Mouse (Mus musculus): ENCODE measurements around the gene Hcfc1. TPM values are rescaled to one million over a fixed set of nuclear protein-coding genes. Genes with fewer than 3 reads are reported as not detected.

Gene Hcfc1
- polyA plus RNA-seq, 1 experiment from 2014 or later = 88.4 TPM

DNA sequence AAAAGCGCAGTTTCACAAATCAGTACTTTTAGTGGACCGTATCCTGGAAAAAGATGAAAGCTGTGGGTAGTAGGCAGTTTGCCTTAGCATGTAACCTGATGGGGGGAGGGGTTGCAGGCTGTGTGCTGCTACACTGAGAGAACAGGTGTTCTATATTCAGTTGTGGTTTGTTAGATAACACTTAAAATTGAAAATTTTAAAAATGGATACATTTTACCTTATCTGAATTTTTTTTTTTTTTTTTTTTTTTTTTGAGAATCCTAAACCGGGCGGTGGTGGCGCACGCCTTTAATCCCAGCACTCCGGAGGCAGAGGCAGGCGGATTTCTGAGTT lies 43.6 kb downstream of the Hcfc1 start:
- peaks cover 28% of the 10 kb centered on the region for H3K36me3 ChIP-seq
- WGBS = 77% methylated on average over 8 of the region's 8 CpGs
- no peaks in the 10 kb centered on the region for H3K9me3 ChIP-seq (replicated peaks)
- H3K4me3 ChIP-seq = peak overlapping the region; percentile 62
- H3K27me3 ChIP-seq (ENCODE audit: low read depth, poor library complexity, severe bottlenecking) = peaks cover 39% of the 10 kb centered on the region
- H3K27ac ChIP-seq = peak overlapping the region; percentile 88
- H3K4me1 ChIP-seq = 0 out of 2 replicates have a peak, but pooled peaks cover 4% of the 10 kb centered on the region
- DNase-seq (ENCODE audit: low spot score) = no peak

DNA sequence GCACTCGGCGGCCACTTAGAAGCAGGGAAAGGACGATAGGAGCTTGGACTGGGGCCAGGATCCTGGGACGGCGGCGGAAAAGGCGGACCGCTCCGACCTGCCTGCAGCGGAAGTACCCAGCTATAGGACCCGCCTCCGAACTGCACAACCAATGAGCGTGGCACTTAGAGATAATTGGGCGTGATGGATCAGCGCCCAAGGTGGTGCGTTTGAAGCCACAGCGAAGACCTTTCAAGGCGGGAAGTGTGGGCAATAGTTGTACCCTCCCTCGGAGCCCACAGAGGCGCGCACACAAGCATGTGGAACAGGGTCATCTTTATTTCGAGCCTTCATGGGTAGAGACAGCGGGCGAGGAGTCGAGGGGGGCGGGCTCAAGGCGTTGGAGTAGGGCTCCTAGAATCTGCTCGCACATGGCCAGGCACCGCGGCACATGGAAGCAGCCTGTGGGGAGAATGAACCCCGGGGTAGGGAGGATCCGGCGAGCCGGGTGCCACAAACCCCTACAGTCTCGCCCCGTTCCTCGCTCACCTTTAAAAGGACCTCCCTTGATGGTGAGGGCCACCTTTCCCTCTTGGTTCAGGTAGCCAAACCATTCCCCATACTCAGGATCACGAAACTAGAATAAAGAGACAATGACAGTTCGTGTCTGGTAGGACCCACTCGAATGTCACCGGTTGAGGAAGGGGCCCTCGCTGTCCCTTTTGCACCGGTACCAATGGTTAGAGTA lies 44.2 kb downstream of the Hcfc1 start, which contains the start of the genes Arhgap4 and Naa10:
Gene Arhgap4 (minus strand): TSS at position 48 of the 727 bp plus-strand sequence.
Gene Naa10 (minus strand): TSS at position 122 of the 727 bp plus-strand sequence.
- Histone ChIP-seq H3K4me3 (peak within 1 kb of the TSS; percentile 62), H3K27me3 (ENCODE audit: low read depth, poor library complexity, severe bottlenecking) (peaks cover 45% of the 10 kb centered on the region), H3K36me3 (peaks cover 33% of the 10 kb centered on the region), H3K27ac (peak within 1 kb of the TSS; percentile 88), H3K4me1 (0 out of 2 replicates have a peak, but pooled peaks cover 4% of the 10 kb centered on the region), H3K9me3 (replicated peaks) (no peaks in the 10 kb centered on the region)
- peak; percentile 81 for DNase-seq (ENCODE audit: low spot score)
- WGBS = 12% methylated on average over 43 of the region's 43 CpGs

DNA sequence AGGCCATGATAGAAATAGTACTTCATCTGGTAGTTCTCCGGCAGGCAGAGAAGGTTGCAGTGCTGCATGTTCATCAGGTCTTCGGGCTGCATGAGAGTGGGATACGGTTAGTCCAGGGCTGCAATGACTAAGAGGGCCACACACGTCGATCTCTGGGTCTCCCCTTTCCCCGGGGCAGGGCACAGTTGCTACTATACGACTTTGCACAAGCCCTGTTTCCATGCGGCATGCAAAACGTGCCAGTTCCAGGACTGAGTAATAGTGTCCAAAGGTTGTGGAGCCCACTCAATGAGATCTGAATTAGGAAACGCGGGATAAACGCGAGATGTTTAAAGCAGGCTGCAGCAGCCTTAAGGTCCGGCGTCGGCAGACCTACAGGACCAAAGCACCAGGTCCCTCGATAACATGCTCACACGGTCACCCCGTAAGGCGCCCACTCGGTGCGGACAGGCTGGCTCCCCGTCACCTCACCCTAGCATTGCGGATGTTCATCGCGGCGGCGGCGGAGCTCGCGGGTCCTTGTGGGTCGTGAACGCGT lies 44.8 kb downstream of the Hcfc1 start:
- H3K4me1 ChIP-seq = 0 out of 2 replicates have a peak, but pooled peaks cover 4% of the 10 kb centered on the region
- peak; percentile 34 for DNase-seq (ENCODE audit: low spot score)
- peaks cover 47% of the 10 kb centered on the region for H3K27me3 ChIP-seq (ENCODE audit: low read depth, poor library complexity, severe bottlenecking)
- H3K36me3 ChIP-seq = peaks cover 37% of the 10 kb centered on the region
- H3K27ac ChIP-seq = peak overlapping the region; percentile 88
- H3K4me3 ChIP-seq = peak overlapping the region; percentile 62
- WGBS = 19% methylated on average over 34 of the region's 34 CpGs
- no peaks in the 10 kb centered on the region for H3K9me3 ChIP-seq (replicated peaks)

DNA sequence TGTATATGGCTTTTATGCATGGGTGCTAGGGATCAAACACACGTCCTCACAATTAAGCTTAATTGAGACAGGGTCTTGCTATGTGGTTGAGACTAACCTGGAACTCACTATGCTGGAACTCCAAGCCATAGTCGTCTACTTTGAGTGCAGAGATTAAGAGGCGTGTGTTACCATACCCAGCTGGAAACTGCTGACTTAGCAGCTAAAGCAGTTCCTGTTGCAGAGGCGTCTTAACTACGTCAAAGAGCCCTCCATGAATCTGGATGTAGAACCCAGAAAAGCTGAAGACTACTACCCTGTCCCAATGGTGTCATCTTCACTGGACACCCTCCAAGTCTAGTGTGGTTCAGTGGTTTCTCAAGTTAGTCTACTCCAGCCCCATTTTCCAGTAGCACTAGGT lies 47.5 kb downstream of the Hcfc1 start:
- no peaks in the 10 kb centered on the region for H3K9me3 ChIP-seq (replicated peaks)
- peaks cover 53% of the 10 kb centered on the region for H3K27me3 ChIP-seq (ENCODE audit: low read depth, poor library complexity, severe bottlenecking)
- DNase-seq (ENCODE audit: low spot score) = no peak
- WGBS = 91% methylated on average over 5 of the region's 5 CpGs
- H3K4me1 ChIP-seq = 0 out of 2 replicates have a peak, but pooled peaks cover 4% of the 10 kb centered on the region
- peaks cover 37% of the 10 kb centered on the region for H3K36me3 ChIP-seq
- H3K4me3 ChIP-seq = no peak overlapping the region
- H3K27ac ChIP-seq = no peak overlapping the region

DNA sequence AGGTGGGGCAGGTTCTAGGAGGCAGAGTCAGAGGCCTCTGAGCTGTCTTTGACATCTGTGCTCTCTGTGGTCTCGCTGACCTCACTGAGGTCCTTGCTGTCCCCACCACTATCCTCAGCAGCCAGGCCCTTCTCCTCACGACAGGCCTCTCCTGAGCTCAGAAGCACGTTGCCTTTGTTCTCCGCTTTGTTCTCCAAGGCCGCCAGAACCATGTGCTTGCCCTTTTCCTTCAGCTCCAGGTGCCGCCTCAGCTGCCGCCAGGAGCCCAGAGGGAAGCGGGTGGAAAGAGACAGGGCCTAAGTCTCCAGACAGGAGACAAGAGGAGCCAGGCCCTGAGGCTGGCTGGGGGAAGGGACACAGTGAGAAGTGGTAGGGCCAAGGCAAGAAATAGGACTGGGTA lies 49.2 kb downstream of the Hcfc1 start:
- 90% methylated on average over 8 of the region's 8 CpGs for WGBS
- Histone ChIP-seq H3K4me1 (0 out of 2 replicates have a peak, but pooled peaks cover 4% of the 10 kb centered on the region), H3K4me3 (no peak overlapping the region), H3K36me3 (peaks cover 37% of the 10 kb centered on the region), H3K9me3 (replicated peaks) (no peaks in the 10 kb centered on the region), H3K27ac (no peak overlapping the region), H3K27me3 (ENCODE audit: low read depth, poor library complexity, severe bottlenecking) (peaks cover 52% of the 10 kb centered on the region)
- DNase-seq (ENCODE audit: low spot score) = no peak

DNA sequence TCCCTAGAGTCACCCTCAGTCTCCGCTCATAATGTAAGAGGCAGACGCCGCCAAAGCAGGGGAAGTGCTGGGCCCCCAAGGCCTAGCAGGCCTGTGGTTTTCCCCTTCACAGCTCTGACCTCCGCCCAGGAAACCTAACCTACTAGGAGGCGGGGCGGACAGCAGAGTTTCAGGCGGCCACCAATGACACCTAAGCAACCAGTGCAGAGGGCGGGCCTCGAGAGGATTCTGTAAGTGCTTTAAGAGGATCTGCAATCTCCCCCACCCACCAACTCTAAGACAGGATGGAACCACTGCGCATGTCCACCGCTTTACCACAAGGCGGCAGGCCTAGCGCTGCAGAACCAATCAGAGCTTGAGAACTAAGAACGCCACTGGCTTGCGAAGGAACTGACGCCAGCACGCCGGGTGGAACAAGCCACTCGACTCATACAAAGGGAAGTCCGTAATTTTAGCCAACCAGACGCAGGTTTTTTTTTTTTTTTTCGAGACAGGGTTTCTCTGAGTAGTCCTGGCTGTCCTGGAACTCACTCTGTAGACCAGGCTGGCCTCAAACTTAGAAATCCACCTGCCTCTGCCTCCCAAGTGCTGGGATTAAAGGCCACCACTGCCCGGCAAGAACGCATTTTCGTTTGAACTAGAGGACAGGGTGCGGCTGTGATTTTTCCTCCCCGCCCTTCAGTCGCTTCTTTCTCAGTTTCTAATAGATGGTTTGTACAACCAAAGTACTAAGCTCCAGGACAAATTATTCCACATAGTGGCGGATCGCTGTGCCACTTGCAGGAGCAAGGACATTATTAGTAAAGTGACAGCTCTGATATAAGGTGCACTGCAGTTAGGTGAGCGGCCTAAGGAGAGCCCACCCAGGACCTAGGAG lies 51.1 kb downstream of the Hcfc1 start:
- Histone ChIP-seq H3K4me1 (peaks cover 6% of the 10 kb centered on the region), H3K4me3 (peak overlapping the region; percentile 28), H3K27me3 (ENCODE audit: low read depth, poor library complexity, severe bottlenecking) (peaks cover 58% of the 10 kb centered on the region), H3K27ac (peak overlapping the region; percentile 56; the same call in 1 of the 2 replicates), H3K9me3 (replicated peaks) (no peaks in the 10 kb centered on the region), H3K36me3 (peaks cover 35% of the 10 kb centered on the region)
- 22% methylated on average over 31 of the region's 31 CpGs for WGBS
- DNase-seq (ENCODE audit: low spot score) = peak; percentile 83

DNA sequence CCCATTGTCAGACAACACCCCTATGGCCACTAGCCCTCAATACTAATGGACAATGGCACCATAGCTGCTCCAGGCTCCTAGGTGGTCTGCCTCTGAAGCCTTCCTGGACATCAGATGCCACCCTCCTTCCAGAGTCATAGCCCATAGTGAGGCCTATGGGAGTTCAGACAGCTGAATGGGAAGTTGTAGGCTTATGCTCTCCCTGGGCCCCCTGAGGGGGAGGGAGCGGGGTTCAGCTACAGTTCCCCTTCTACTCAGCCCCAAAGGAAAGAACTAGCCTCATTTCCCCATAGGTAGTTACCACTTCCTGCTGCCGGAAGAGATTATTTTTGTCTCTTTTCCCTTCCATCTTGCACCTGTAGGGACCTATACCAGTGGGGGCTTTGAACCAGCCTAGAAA lies 54.6 kb downstream of the Hcfc1 start:
- no peaks in the 10 kb centered on the region for H3K9me3 ChIP-seq (replicated peaks)
- peaks cover 51% of the 10 kb centered on the region for H3K27me3 ChIP-seq (ENCODE audit: low read depth, poor library complexity, severe bottlenecking)
- 79% methylated on average over 2 of the region's 2 CpGs for WGBS
- H3K4me1 ChIP-seq = peaks cover 6% of the 10 kb centered on the region
- no peak for DNase-seq (ENCODE audit: low spot score)
- H3K27ac ChIP-seq = no peak overlapping the region
- 0 out of 2 replicates have a peak, but pooled peaks cover under 1% of the 10 kb centered on the region for H3K36me3 ChIP-seq
- H3K4me3 ChIP-seq = no peak overlapping the region

DNA sequence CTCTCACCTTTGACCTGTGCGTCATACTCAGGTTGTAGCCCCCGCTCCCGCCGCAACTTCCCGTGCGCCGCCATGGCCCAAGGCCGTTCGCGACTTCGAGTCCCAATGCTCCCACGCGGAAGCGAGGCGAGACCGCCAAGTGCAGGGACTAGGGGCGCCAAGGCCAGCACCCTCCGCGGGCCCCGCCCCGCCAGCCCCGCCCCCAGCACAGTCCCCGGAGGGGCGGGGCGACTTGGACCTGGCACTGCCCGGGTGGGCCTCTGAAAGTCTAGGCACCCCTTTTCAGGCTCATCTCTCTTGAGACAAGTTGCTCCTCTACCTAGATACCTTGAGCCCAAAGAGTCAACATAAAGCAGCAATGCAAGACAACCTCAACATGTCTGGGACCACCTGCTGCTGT lies 55.0 kb downstream of the Hcfc1 start:
- H3K27ac ChIP-seq = no peak overlapping the region
- H3K9me3 ChIP-seq (replicated peaks) = no peaks in the 10 kb centered on the region
- peak overlapping the region; percentile 37 for H3K4me3 ChIP-seq
- 14% methylated on average over 26 of the region's 26 CpGs for WGBS
- H3K4me1 ChIP-seq = peaks cover 6% of the 10 kb centered on the region
- H3K36me3 ChIP-seq = no peaks in the 10 kb centered on the region
- peaks cover 55% of the 10 kb centered on the region for H3K27me3 ChIP-seq (ENCODE audit: low read depth, poor library complexity, severe bottlenecking)
- DNase-seq (ENCODE audit: low spot score) = no peak

DNA sequence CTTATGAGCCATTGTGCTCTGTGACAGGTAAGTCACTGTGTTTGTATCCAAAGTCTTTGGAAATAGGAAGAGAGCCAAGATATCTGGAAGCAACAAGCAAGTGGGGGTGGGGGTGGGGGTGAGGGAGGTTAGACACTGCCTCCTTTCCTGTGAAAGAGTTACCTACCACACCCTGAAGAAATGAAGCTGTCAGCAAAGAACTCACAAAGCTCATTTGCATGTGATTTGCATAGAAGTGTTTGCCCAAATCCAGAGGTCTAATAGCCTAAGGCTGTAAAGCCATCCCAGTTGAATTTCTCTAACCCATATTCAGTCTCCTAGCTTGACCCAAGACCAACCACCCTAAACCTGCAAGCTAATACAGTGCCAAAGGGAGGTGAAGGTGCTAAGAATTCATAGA lies 55.7 kb downstream of the Hcfc1 start:
- peaks cover 6% of the 10 kb centered on the region for H3K4me1 ChIP-seq
- H3K9me3 ChIP-seq (replicated peaks) = no peaks in the 10 kb centered on the region
- H3K4me3 ChIP-seq = no peak overlapping the region
- DNase-seq (ENCODE audit: low spot score) = no peak
- no peak overlapping the region for H3K27ac ChIP-seq
- no peaks in the 10 kb centered on the region for H3K36me3 ChIP-seq
- H3K27me3 ChIP-seq (ENCODE audit: low read depth, poor library complexity, severe bottlenecking) = peaks cover 61% of the 10 kb centered on the region

DNA sequence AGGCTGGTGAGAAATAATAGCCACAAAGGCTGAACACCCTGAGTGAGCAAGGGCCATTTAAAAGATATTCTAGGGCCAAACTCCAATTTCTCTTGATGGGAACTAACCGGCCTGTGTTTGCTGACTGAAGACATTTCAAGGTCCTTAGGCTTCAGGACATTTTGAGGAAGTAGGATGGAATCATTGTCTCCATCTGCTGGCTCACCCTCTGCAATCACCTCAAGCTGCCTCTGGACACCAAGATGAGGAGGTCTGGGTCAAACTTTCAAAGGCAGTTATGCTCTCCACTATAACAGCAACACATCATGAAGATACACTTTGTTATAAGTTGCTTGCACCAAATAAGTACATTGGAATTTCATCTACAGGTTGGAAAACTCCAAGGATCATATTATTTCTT lies 56.1 kb downstream of the Hcfc1 start:
- Histone ChIP-seq H3K27me3 (ENCODE audit: low read depth, poor library complexity, severe bottlenecking) (peaks cover 64% of the 10 kb centered on the region), H3K4me1 (peaks cover 6% of the 10 kb centered on the region), H3K9me3 (replicated peaks) (no peaks in the 10 kb centered on the region), H3K36me3 (no peaks in the 10 kb centered on the region), H3K27ac (no peak overlapping the region), H3K4me3 (no peak overlapping the region)
- WGBS = 100% methylated on average over 1 of the region's 1 CpGs
- no peak for DNase-seq (ENCODE audit: low spot score)

DNA sequence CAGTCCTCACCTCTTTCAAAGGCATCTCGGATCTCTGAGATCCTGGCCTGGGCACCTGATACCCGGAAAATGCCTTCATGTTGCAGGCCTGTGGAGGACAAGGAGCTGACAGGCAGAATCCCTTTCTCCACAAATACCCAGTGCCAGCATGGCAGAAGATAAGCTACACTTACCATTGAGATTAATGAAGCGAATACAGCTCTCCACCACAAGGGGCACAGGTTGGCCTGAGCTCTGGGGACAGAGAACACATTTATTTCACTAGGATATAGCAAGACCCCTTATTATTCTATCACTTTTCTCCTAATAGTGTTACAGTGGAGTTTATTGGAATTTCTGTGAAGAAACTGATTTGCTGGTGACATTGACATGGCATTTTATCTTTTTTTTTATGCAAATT lies 68.2 kb downstream of the Hcfc1 start:
- 71% methylated on average over 3 of the region's 3 CpGs for WGBS
- Histone ChIP-seq H3K4me1 (no peaks in the 10 kb centered on the region), H3K27ac (no peak overlapping the region), H3K4me3 (no peak overlapping the region), H3K36me3 (no peaks in the 10 kb centered on the region), H3K27me3 (ENCODE audit: low read depth, poor library complexity, severe bottlenecking) (peaks cover 61% of the 10 kb centered on the region), H3K9me3 (replicated peaks) (no peaks in the 10 kb centered on the region)
- no peak for DNase-seq (ENCODE audit: low spot score)

DNA sequence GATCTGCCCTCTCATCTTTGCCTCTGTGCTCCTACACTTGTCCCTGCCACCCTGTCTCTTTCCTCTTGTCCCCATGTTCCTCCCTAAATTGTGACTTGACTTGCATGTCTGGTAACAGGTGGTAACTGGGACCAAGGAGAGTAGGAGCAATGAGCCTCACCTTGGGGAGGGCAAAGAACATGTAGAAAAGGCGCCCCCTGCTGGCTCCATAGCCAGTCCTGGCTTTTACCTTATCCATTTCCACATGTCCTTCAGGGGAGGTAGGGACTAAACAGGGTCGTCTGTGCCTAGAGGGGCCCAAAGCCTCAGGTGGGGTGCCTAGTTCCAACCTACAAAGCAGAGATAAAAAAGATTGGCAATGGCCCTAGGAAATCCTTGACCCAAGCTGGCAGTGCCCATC lies 70.4 kb downstream of the Hcfc1 start, which contains the start of gene L1cam:
Gene L1cam (minus strand): TSS at position 387 of the 400 bp plus-strand sequence.
- no peaks in the 10 kb centered on the region for H3K36me3 ChIP-seq
- peaks cover 78% of the 10 kb centered on the region for H3K27me3 ChIP-seq (ENCODE audit: low read depth, poor library complexity, severe bottlenecking)
- WGBS = 13% methylated on average over 2 of the region's 2 CpGs
- peak; percentile 60 for DNase-seq (ENCODE audit: low spot score)
- no peak within 1 kb of the TSS for H3K4me3 ChIP-seq
- no peak within 1 kb of the TSS for H3K27ac ChIP-seq
- H3K9me3 ChIP-seq (replicated peaks) = no peaks in the 10 kb centered on the region
- H3K4me1 ChIP-seq = no peaks in the 10 kb centered on the region

DNA sequence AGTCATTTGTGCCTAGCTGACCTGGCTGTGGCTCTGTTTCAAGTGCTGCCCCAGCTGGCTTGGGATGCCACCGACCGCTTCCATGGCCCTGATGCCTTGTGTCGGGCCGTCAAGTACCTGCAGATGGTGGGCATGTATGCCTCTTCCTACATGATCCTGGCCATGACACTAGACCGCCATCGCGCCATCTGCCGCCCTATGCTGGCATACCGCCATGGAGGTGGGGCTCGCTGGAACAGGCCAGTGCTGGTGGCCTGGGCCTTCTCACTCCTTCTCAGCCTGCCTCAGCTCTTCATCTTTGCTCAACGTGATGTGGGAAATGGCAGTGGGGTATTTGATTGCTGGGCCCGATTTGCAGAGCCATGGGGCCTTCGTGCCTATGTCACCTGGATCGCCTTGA lies 73.3 kb downstream of the Hcfc1 start:
- Histone ChIP-seq H3K36me3 (no peaks in the 10 kb centered on the region), H3K4me3 (no peak overlapping the region), H3K27me3 (ENCODE audit: low read depth, poor library complexity, severe bottlenecking) (peaks cover 68% of the 10 kb centered on the region), H3K9me3 (replicated peaks) (no peaks in the 10 kb centered on the region), H3K27ac (no peak overlapping the region), H3K4me1 (no peaks in the 10 kb centered on the region)
- no peak for DNase-seq (ENCODE audit: low spot score)
- 91% methylated on average over 14 of the region's 14 CpGs for WGBS

All from limb, embryonic 10.5 days (tissue).